Mouse (Mus musculus) C2C12 (cell line): Measurements from ENCODE around the gene Fosl2. TPM values are rescaled to one million over a fixed set of nuclear protein-coding genes. Genes with fewer than 3 reads are reported as not detected.

ENCODE experiments used
- H3K27me3 ChIP-seq: one replicate; pipeline ENCODE4 v1.6.1; 2011; ENCODE audit not compliant: control insufficient read depth, insufficient read depth, insufficient read length
- H3K36me3 ChIP-seq: one replicate; pipeline ENCODE4 v1.6.1; 2011; ENCODE audit not compliant: control insufficient read depth, insufficient read depth
- H3K4me3 ChIP-seq: one replicate; pipeline ENCODE4 v1.5.1; 2011; ENCODE audit warnings: mild to moderate bottlenecking, control low read depth; ENCODE audit not compliant: poor library complexity, insufficient read depth, severe bottlenecking
- H3K79me2 ChIP-seq: one replicate; pipeline ENCODE4 v1.6.1; 2011; ENCODE audit not compliant: control insufficient read depth, insufficient read depth
- H3K79me3 ChIP-seq: one replicate; pipeline ENCODE4 v1.6.1; 2011; ENCODE audit warnings: low read depth, control low read depth
- H3ac ChIP-seq: one replicate; pipeline ENCODE3; 2011; ENCODE audit warnings: low read depth; ENCODE audit not compliant: control insufficient read depth, insufficient read length
- CEBPB ChIP-seq: IDR thresholded peaks from one replicate; pipeline ENCODE4 v1.6.1; 2011; ENCODE audit warnings: low read depth, mild to moderate bottlenecking, control low read depth, moderate library complexity
- CTCF ChIP-seq: IDR thresholded peaks from one replicate; pipeline ENCODE4 v1.5.1; 2011; ENCODE audit not compliant: control insufficient read depth, insufficient read depth, insufficient read length
- FOSL1 ChIP-seq: IDR thresholded peaks from one replicate; pipeline ENCODE4 v1.8.0; 2011; ENCODE audit warnings: mild to moderate bottlenecking, low read length; ENCODE audit not compliant: poor library complexity, insufficient read depth, severe bottlenecking
- MAX ChIP-seq: IDR thresholded peaks from one replicate; pipeline ENCODE4 v1.6.1; 2011; ENCODE audit warnings: mild to moderate bottlenecking, control low read depth
- MYOD1 ChIP-seq: IDR thresholded peaks from one replicate; pipeline ENCODE4 v1.6.1; 2011; ENCODE audit warnings: low read depth; ENCODE audit not compliant: control insufficient read depth, insufficient read length
- MYOG ChIP-seq: IDR thresholded peaks from one replicate; pipeline ENCODE4 v1.6.1; 2011; ENCODE audit not compliant: control insufficient read depth, insufficient read length; ENCODE audit errors: extremely low read depth
- USF1 ChIP-seq: IDR thresholded peaks from one replicate; pipeline ENCODE4 v1.6.1; 2011; ENCODE audit warnings: low read depth, mild to moderate bottlenecking, control low read depth, moderate library complexity
- long read RNA-seq, 2 experiments: library from polyadenylated mRNA; unstranded; transcript quantifications; one replicate each; pipeline ENCODE4 v2.0.0; 2019 to 2020
- polyA plus RNA-seq: library from polyadenylated mRNA; unstranded; fragments of >200 nt; fragmentation: generic; extraction: Trizol; gene quantifications from one replicate; pipeline ENCODE4 v1.2.1, GENCODE M21; 2012; ENCODE audit warnings: missing spikeins

Fosl2 gene
- polyA plus RNA-seq = 15.3 TPM
- long read RNA-seq, experiment 1, full-length matches to known transcripts = 1 of 7 reads
- long read RNA-seq, experiment 1, partial matches to known transcripts = 0 of 7 reads
- long read RNA-seq, experiment 1, other reads (novel, unspliced or antisense) = 6 of 7 reads
- long read RNA-seq, experiment 2, full-length matches to known transcripts = 8 of 26 reads
- long read RNA-seq, experiment 2, partial matches to known transcripts = 0 of 26 reads
- long read RNA-seq, experiment 2, other reads (novel, unspliced or antisense) = 18 of 26 reads

DNA sequence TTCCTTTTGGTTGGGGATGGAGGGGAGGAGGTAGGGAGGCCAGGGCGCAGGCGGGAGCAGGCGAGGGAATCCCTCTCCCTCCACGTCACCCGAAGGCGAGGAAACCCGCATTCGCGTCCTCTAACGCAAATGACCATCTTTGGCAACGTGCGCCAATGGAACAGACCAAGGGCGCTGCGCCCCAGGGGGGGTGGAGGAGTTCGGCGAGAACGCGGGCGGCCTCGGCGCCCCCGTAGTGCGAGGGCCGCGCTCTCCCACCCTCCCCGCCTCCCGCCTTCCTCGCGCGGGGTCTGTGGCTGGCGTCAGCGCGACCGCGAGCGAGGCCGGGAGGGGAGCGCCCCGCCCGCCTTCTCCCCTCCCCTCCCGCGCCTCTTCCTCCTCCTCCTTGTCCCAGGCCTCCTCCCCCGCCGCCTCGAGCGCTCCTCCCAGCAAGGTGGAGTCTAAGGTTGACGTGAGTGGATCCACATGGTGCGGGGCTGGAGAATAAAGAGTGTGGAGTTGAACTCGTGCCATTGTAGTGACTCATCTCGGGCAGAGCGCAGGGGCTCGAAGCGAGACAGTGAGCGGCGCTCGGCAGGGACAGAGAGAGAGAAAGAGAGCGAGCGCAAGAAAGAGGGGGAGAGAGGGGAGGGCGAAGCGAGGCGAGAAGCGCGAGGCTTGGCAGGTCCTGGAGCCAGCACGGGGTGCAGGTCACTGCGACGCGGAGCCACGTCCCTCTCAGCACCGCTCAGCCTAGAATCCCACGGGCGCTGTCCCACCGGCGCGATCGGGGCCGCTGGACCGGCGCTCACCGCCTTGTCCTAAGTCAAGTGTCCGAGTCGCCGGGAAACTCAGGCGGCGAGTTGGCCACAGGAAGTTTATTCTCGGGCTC, at the start of gene Fosl2:
Fosl2 (plus strand) TSS at position 466 of the 871 bp plus-strand sequence.
- Histone ChIP-seq H3K79me2 (peaks cover 45% of the 10 kb centered on the region), H3K79me3 (peaks cover 43% of the 10 kb centered on the region), H3K4me3 (peak within 1 kb of the TSS; percentile 79), H3ac (peak within 1 kb of the TSS; percentile 89), H3K27me3 (no peaks in the 10 kb centered on the region), H3K36me3 (peaks cover 14% of the 10 kb centered on the region)
- TF ChIP-seq CTCF = no peak
- TF ChIP-seq CEBPB = no peak
- no peak for TF ChIP-seq MYOD1
- TF ChIP-seq FOSL1 = peak; percentile 42
- peak; percentile 17 for TF ChIP-seq USF1
- TF ChIP-seq MAX = peak; percentile 72
- no peak for TF ChIP-seq MYOG

DNA sequence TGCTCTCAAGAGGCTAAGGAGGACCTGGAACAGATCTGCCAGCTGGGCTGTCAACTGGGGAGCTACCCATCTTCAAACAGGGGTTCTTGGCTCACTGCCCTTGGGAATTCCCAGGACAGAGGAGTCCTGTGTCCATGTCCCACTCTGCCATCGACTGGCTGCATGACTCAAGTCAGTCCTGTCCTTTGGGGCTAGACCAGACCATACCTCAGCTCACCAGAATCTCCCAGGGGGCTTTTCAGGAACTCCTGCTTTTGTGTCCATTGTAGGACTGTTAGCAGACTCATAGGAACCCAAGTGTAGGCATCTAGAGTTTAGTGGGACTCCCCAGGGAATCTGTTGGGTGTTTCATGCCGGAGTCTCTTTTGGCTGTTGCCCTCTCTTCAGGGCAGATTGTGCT, 49.6 kb upstream of the Fosl2 start:
- no peaks in the 10 kb centered on the region for H3K27me3 ChIP-seq
- H3K79me2 ChIP-seq = no peaks in the 10 kb centered on the region
- H3ac ChIP-seq = no peak overlapping the region
- H3K79me3 ChIP-seq = no peaks in the 10 kb centered on the region
- TF ChIP-seq CEBPB (no peak), MYOG (no peak), FOSL1 (no peak), CTCF (no peak), USF1 (no peak), MYOD1 (no peak), MAX (no peak)
- no peak overlapping the region for H3K4me3 ChIP-seq
- H3K36me3 ChIP-seq = no peaks in the 10 kb centered on the region

DNA sequence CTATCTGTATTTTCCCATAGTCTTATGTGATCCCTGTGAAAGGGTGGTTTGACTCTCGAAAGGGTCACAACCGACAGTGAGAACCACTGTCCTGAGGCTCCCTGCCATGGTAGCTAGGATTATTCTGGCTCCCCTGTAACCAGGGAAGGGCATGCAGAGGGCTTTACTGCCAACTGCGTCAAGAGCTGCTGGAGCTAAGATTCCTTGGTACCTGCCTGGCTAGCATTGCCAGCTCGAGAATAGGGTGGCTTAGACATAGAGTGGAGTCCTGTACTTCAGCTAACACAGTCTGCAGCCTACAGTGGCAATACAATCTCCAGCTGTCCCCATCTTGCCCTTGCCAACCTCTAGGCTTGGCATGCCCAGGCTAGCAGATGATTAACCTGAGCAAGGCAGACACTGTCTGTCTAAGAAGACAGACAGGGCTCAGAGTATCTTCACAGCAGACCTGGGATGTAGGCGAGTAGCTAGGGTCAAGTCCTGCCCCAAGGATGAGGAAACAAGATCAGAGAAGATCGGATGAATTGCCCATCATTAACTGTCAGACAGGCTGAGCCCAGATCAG, 49.0 kb upstream of the Fosl2 start:
- Histone ChIP-seq H3K36me3 (no peaks in the 10 kb centered on the region), H3K79me2 (no peaks in the 10 kb centered on the region), H3K79me3 (no peaks in the 10 kb centered on the region), H3K27me3 (no peaks in the 10 kb centered on the region), H3ac (no peak overlapping the region), H3K4me3 (no peak overlapping the region)
- TF ChIP-seq MYOD1 (no peak), USF1 (no peak), CEBPB (no peak), CTCF (no peak), FOSL1 (no peak), MYOG (no peak), MAX (no peak)

DNA sequence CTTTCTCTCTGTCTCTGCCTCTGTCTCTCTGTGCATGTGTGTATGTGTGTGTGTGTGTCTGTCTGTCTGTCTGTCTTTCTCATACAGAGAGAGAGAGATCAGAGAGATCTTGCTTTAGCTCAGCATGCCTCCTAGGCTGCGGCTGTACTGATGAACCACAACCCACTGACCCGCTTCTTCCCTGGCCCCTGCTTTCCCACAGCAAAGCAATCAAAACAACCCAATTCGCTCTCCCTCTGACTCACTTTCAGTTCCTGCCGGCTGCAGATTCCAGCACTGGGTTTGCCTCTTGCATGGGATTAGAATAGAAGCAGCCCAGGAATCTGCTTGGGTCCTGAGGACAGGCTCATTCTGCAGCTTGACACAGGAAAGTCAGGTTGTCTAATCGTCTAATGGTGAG, 46.1 kb upstream of the Fosl2 start:
- Histone ChIP-seq H3K79me3 (no peaks in the 10 kb centered on the region), H3K79me2 (no peaks in the 10 kb centered on the region), H3K36me3 (no peaks in the 10 kb centered on the region), H3K27me3 (no peaks in the 10 kb centered on the region), H3ac (no peak overlapping the region), H3K4me3 (no peak overlapping the region)
- TF ChIP-seq CTCF = no peak
- no peak for TF ChIP-seq MYOD1
- no peak for TF ChIP-seq USF1
- TF ChIP-seq CEBPB = no peak
- TF ChIP-seq FOSL1 = no peak
- no peak for TF ChIP-seq MAX

DNA sequence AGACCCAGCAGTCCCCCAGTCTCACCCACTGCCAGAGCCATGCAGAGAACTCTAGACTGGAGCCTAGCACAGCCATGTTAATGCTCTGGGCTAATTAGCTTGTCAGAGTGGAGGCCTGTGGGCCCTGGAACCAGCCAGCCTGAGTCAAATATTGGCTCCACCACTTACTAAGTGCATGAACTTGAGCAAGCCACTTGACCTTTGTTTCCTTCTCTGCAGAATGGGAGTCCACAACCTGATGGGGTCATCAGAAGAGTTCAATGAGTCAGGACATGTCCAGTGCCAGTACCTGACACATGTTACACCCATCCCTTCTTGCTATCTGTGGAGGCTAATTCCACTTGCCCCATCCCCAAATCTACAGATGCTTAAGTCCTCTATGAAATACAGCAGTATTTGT, 43.3 kb upstream of the Fosl2 start:
- no peaks in the 10 kb centered on the region for H3K79me2 ChIP-seq
- TF ChIP-seq MYOG = no peak
- TF ChIP-seq USF1 = no peak
- TF ChIP-seq MYOD1 = no peak
- no peak for TF ChIP-seq CEBPB
- TF ChIP-seq FOSL1 = no peak
- no peak for TF ChIP-seq MAX
- TF ChIP-seq CTCF = no peak
- H3K27me3 ChIP-seq = no peaks in the 10 kb centered on the region
- no peaks in the 10 kb centered on the region for H3K79me3 ChIP-seq
- H3K4me3 ChIP-seq = no peak overlapping the region
- H3K36me3 ChIP-seq = no peaks in the 10 kb centered on the region
- no peak overlapping the region for H3ac ChIP-seq
